Mouse (Mus musculus): ENCODE measurements around the gene Cdadc1. TPM values are rescaled to one million over a fixed set of nuclear protein-coding genes. Genes with fewer than 3 reads are reported as not detected.

Gene Cdadc1
- 32.5 to 42.8 TPM (median 39.7 TPM) in 4 replicates for total RNA-seq (2023; ENCODE audit: inconsistent age)

DNA sequence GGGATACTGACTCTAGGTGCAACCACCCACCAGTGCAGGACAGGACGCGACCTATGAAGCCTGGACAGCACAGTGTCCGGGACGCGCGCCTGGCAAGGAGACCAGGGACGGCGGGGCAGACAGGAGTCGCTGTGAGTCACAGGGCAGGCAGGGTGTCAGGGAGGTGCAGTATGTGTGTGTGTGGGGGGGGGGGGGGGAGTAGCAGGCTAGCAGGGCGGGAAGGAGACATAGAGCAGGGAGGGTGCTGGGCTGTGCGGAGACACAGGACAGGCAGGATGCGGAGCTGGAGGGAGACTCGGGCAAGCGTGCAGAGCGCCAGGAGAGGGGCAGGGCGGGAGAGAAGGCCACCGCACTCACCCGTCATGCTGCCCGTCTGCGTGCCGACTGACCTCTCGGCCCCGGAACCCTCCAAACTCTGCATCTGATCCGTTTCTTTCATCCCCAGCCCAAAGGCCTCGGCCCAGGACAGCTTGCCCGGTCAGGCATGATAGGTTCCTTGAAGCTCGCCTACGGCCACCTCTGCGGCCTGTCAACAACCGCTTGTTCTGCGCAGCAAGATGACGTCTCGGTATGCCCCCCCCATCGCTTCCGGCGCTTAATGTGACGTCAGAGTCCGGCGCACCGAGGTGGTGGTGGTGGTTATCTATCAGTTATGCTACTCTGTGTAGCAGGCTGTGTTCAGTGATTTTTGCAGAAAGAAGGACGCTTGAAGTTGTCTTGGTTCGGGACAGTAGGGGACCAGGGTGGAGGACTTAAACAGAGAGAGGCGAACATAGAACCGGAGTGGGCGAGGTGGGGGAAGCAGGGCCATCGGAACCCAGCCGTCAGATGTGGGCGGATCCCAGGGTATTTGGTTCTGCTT is at the start of gene Cdadc1:
TSS of gene Cdadc1 (minus strand) at position 562 of the 862 bp plus-strand sequence.

DNA sequence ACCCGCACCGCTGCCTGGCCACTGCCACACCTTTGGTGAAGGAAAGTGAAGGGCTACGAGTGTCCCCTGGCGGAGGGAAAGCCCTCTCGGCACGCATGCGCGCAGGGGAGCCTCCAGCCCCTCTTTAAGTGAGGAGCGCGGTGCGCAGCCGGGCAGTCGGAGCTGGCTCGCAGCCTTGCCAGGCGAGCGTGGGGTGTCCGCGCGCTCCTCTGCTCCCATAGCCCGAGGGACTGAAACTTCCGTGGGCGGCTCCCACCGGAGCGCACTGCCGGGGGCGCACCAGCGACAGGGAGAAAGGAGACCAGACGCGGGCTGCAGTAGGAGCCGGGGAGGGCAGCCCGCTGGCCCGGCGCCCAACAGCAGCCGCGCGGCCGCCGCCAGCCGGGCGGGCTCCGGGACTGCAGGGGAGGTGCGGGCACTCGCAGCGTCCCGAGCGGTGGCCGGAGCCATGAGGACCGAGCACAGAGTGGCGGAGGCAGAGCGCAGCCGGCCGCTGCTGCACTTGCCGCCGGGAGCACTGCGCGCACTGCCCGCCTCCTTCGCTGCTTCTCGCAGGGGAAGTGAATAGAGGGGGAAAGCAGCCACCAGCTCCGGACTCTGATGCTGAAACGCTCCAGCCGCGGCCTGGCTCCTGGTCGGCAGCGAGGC is 27.5 kb upstream of the Cdadc1 start, which contains the start of gene Shisa2:
TSS of gene Shisa2 (plus strand) at position 151 of the 648 bp plus-strand sequence.

Other genes with a start within 250 kb of the Cdadc1 start
- gene Phf11d, start 232.5 kb downstream of the Cdadc1 start, total RNA-seq (2023; ENCODE audit: inconsistent age) = 9.0 to 13.5 TPM (median 11.0 TPM) in 4 replicates
- gene Phf11c, start 202.6 kb downstream of the Cdadc1 start, total RNA-seq (2023; ENCODE audit: inconsistent age) = 5.3 to 7.9 TPM (median 5.6 TPM) in 4 replicates
- 57.0 to 65.5 TPM (median 59.8 TPM) in 4 replicates for gene Setdb2, start 157.1 kb downstream of the Cdadc1 start, total RNA-seq (2023; ENCODE audit: inconsistent age)
- 34.6 to 43.0 TPM (median 39.4 TPM) in 4 replicates for gene Cab39l, start 157.0 kb downstream of the Cdadc1 start, total RNA-seq (2023; ENCODE audit: inconsistent age)
- gene Shisa2, start 27.3 kb upstream of the Cdadc1 start, total RNA-seq (2023; ENCODE audit: inconsistent age) = not detected in 4 replicates

Data from B cell, adult (primary cell).